Mouse (Mus musculus) yolk sac, embryonic 10.5 days (tissue): ENCODE results near the gene Ak4.

Experiments
- DNase-seq: peaks from one replicate; pipeline ENCODE4 v3.0.0-alpha.2; 2017; ENCODE audit warnings: low spot score

The Ak4 gene

DNA sequence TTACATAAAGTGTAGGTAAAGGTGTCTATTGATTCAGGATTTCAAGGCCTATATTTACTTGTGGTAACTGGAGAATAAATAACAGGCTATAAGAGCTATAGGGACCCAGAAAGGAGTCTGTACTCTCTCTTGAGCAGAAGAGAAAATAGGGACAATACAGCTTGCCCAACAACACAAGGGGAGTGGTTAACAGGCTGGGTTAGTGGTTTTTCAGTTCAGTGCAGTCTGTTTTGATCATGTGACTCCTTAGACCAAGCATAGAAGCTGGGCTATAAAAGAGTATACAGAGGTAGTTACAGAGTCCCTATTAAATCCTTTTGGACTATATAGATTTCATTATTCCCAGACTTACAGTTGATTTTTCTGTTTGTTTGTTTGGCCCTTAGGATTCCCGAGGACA lies 41.0 kb downstream of the Ak4 start:
- DNase-seq: no peak

DNA sequence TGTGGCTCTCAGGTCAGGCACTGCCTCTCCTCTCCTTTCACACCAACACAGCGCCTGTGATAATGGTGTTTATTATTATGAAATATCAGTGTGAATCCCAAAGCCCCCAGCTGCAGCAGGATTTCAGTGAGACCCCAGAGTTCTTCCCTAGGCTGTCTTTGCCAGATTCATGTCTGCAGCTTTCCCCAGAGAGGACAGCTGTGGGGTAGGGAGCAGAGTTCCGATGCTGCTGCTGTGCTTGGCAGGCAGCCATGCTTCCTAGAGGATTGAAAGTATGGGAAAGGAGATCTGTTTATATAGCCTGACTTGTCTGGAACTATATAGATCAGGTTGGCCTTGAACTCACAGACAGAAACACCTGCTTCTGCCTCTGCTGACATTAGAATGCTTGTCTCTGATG lies 43.0 kb downstream of the Ak4 start:
- DNase-seq: no peak

DNA sequence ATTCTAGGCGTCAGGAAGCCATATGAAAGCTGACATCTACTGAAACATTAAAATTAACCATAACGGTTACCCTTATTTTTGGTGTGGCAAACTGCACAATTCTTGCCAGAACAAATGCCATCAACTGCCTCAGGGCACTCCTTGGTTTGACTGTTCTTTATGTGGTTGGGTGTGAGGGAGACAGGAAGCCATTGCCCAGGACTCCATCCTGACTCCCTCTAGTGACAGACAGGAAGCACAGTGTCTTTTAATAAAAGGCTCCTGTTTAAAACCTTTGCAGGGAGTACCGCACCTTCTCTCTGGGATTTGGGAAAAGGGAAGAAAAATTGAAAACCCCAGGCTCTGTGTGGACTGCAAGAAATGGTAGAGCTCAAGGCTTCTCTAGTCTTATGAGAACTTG lies 47.2 kb downstream of the Ak4 start:
- DNase-seq: no peak

GRCm38 (mm10) chr4:101469242-101469641 lies 50.2 kb downstream of the Ak4 start:
- no peak for DNase-seq

DNA sequence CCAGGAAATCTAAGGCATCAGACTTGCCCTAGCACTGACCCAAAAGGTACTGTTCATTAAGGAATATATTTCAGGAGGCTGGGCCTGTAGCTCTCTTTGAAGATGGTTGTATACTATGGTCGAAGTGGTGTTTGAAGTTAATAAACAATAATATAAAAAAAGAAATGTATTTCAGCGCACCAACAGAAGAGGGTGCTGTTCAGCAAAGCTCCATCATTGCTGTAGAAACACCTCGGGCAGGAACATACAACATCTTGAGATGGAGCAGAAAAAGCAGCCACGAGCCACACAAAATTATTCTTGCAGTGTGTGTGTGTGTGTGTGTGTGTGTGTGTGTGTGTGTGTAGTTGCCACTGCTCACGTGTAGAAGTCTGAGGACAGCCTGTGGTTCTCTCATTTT lies 51.5 kb downstream of the Ak4 start:
- DNase-seq: no peak

GRCm38 (mm10) chr4:101472767-101473166 lies 53.7 kb downstream of the Ak4 start:
- DNase-seq: no peak

DNA sequence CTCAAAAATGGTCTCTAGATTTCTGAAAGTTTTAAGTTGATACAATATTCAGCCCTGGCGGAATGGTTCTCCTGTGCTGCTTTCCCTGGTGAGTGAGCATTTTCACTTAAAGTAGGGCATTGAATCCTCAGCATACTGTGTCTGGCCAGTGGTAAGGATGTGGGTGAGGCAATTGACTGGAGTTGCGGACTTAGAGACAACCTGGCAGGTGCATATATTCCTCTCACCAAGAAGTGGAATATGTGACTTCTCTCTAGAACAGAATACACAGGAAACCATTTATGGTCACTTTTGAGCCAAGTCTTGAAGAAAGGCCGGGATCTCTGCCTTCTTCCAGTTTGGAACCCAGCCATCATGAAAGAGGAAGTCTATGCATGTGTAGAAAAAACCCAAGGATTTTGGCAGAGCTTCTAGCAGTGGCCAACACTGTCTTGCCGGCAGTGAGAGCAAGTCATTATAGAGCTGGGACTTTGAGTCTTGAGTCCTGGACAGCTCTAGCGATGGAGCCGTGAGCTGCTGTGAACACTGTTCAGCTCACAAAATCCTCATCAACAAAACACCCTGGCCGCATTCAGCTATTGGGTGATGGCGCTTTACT lies 71.3 kb downstream of the Ak4 start:
- no peak for DNase-seq

GRCm38 (mm10) chr4:101491704-101492103 lies 72.6 kb downstream of the Ak4 start:
- no peak for DNase-seq

DNA sequence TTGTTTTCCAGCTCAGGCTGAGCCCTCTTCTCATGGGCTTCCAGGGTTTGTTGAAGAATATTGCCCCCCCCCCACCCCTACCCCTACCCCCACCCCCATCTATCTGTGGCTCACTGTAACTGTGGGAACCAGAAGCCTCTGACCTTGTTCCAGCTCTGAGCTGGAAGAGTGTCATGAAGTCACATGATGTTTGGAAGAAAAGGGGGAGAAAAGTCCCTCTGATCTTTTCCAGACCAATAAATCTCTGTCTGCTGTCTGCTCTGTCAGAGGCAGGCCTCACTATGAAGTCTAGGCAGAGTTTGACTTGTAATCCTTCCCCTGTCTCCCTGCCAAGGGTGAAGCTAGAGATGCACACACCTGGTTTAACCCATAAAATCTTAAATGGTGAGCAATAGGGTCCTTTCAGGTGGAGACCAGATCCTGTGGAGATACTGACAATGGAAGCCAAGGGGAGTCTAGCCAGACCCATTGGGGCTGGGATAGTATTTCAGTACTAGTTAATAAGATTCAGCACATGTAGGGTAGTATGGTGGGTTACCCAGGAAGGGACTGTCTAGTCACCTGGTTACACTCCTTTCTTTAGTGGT lies 74.6 kb downstream of the Ak4 start:
- DNase-seq: no peak

- DNase-seq: no peak
These were observed 77.1 kb downstream of the Ak4 start for GRCm38 (mm10) chr4:101496188-101496533.

- DNase-seq: peak; percentile 27
These were observed 77.6 kb downstream of the Ak4 start, which contains the start of gene Dnajc6 for GRCm38 (mm10) chr4:101496534-101497237. Gene Dnajc6 (plus strand): TSS chr4:101496648.

- no peak for DNase-seq
These were observed 78.3 kb downstream of the Ak4 start for GRCm38 (mm10) chr4:101497336-101497735.

DNA sequence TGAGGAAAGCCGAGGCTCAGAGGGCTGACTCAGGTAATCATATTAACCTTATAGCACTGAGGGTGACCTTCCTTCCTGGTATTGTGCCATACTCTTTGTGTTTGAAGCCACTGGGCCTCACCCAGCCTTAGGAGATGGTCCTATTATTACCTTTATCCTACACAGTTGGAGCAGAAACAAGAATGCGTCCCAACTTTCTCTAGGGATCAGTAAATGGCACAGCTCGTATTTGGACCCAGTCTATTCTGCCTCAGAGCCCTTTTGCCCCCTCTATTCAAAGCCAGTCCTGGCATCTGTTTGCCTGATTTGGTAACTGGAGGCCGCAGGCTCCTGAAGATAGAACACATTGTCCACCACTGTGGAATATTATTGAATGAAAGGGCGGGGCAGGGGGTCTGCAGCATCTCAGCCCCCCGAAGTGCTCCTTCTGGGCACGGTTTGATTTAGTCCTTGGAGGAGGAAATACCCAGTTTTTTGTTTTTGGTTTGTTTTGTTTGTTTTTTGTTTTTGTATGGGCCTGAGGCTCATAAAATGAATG lies 85.5 kb downstream of the Ak4 start:
- no peak for DNase-seq

DNA sequence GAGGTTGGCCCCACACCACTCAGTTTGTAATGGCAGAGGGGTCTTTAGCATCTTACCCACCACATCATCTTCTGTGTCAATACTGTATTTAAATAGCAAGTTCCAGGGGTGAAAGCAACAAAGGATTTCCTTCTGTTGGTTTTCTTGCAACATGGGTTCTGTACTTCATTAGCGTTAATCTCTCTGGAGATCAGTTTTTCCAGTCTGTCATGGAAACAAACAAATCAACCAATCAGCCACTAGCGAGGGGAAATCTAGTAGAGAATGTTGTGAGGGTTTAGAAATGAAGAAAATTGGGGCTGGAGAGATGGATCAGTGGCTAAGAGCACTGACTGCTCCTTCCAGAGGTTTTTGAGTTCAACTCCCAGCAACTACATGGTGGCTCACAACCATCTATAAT lies 86.9 kb downstream of the Ak4 start:
- no peak for DNase-seq

DNA sequence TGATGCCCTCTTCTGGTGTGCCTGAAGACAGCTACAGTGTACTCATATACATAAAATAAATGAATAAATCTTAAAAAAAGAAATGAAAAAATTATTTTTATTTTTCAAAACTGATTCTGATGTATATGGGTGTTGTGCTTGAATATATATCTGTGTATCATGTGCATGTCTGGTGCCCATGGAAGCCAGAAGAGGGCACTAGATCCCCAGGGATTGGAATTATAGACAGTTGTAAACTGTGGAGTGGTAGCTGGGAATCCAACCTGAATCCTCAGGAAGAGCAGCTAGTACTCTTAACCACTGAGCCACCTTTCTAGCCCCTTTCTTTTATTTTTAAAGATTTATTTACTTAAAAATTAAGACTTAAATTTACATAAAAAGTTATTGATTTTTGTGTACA lies 87.3 kb downstream of the Ak4 start:
- DNase-seq: no peak

DNA sequence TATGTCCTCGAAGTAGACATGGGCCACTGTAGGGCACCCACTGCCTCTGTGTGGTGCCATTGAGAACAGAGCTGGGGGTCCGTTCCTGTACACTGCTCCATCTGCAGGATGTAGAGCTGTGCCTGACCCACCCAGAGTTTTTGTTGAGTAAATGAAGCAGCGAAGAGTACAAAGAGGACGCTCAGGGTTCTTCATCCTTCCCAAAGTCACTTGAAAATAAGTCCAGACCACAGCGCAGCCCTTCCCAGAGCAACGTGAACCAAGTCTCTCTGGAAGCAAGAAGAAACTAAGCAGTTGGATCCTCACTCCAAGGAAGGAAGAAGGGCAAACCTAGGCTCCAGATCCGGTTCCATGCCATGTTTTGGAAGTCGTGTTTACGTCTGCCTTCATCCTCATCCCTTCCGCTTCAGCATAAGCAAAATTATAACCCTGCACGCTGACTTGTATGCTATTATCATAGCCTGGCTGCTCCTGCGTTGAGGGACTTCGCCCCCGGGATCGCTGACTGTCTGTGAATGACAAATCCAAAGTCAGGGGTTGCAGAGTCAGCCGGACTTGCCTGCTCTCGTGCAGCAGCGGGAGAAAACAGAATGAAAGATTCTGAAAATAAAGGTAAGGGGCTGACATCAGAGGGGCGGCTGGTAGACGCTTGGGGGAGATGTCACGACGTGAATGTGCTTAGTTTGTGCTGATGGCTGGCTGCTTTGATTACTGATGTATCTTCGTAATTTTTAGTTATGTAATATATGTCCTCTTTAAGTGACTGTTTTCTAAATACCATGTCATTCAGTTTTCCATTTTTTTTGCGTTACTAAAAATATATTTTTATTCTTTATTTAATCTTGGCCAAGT lies 88.7 kb downstream of the Ak4 start:
- peak; percentile 66 for DNase-seq

DNA sequence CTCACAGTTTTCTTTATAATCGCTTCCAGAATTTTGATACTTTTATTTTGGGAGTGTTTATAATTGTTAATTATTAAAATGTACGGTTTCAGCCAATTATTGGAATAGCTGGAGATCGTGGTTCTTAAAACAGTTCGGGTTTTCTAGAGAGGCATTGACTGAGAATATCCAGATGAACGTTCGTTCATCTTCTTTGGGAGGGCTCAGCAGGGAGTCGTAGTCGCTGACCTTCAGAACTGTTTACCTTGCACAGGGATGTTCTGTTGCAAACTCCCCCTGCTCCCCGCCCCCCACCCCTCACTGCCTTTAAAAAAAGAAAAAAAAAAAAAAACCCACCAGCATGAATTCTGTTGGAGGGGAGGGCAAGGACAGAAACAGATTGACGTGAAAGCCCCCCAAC lies 89.4 kb downstream of the Ak4 start:
- DNase-seq: peak; percentile 17

DNA sequence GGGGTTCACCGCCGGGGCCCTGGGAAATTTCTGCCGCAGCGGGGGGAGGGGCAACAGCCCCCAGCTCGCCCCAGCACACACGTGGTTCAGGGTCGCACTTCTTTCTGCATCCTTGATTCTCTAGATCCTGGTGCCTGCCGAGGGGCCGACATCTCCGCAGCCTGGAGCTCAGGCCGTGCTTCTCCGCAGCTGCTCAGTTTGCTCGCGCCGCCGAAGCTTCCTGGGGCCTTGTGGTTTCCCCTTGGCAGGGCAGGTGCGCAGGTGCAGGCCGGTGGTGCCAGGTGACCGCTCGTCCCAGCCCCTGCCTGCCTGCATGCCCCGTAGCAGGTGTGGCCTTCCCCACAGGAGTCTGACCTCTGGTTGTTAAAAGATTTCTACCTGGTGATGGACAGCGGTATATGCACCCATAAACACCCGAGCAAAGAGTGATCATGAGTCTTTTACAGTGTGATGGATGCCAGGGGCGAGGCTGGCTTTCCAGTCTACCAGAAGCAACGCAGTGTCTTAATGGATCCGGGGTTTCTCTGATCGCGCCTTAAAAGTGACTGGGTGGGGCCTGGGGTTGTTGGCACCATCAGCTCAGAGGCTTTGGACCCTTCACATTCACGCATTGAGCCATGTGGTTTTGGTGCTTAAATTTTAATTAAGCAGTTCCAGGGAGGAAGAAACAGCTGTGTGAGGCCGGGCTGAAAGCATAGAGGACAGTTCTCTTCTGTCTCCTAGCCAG lies 89.9 kb downstream of the Ak4 start:
- peak; percentile 31 for DNase-seq

DNA sequence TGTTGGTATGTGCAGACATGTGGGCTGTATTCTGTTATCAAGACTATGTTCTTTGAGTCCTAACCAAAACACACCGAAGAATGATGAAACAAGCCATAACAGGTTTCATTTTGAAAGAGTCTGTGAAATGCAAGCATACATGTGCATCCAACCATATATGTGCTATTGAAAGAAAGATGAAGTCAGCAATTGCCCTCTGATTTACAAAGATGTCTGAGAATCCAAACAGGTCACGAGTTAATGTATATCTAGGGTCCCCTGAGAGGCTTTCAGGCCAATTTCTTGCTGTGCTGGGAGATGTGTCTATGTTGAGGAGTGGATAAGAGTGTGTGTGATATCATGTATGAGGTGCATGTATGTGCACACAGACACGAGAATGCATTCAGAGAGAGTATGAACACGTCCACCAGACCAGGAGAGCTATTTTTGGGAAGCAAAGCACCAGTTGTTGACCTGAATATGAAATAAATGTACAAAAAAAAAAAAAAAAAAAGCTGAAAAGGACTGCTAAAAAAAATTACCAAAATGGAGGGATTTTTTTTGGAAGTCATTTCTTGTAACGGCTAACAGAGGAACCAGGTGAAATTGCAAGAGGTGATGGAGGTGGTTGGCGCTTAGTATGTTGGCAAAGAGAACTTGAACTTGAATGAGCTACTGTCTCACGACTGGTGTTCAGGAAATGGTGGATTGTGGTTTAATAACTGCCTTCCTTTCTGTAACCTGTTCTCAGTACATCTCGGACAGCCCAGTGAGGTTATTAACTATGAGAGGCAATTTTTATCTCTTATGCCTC lies 91.2 kb downstream of the Ak4 start:
- DNase-seq: no peak

DNA sequence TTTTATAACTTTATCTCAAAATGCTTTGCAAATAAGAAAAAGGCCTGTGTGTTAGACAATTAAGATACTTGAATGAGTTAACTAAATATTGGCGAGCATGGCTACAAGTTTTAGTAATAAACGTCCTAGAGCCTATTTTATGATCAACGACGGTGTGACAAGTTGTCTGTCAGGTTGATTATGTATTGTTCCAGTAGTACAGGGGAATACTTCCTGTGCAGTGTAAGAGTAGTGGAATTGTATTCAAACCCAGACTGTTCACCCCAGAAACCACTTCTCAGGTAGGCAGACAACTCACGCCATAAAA lies 91.8 kb downstream of the Ak4 start:
- DNase-seq: no peak
